22 mouse cellular contexts compared by ENCODE assay signal in the genomic region with DNA sequence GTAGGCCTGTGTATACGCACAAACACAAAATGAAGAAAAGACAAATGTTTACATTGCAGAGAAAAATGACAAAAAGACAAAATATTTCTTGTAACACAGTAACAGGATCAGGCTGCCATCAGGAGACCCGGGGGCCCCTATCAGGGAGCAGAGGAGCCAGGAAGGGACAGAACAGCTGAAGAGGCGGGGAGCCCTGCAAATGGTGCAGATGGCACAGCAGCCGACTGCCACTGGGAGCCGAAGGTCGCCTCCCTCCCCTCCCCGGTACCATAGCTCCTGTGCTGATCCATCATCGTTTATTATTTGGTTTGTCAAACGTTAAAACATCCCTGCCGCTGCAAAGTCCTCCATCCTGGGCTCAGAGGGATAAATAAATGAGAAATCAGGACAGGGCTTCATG. TPM values are rescaled to one million over a fixed set of nuclear protein-coding genes. Genes with fewer than 3 reads are reported as not detected.
DNase-seq lines count a peak whose midpoint lies in the region; ATAC-seq and TF ChIP-seq lines count a peak whose summit lies in the region.
"Had no signal": no experiment of that assay in that cellular context is flagged by ENCODE, and none has a peak within 500 bp of the region (broad histone marks: within the 10 kb centered on the region; RNA-seq: fewer than 3 reads in every experiment).

No protein-coding gene starts in this region.

- H3K9ac ChIP-seq in intestine, embryonic 14.5 days (ENCODE audit: low read length), result no peak overlapping the region
- H3K9ac ChIP-seq in intestine, embryonic 16.5 days (ENCODE audit: low read depth, low read length), result no peak overlapping the region
- H3K9ac ChIP-seq in hindbrain, postnatal 0 days (replicated peaks; ENCODE audit: low read length), result no peak overlapping the region
- H3K9ac ChIP-seq: intestine, embryonic 15.5 days; limb, embryonic 13.5 days; liver, postnatal 0 days had no signal

- ATAC-seq in intestine, embryonic 14.5 days (replicated peaks; ENCODE audit: low FRiP score, low TSS enrichment, low read depth), result no peak
- ATAC-seq in intestine, embryonic 16.5 days, result no peak
- ATAC-seq in hindbrain, postnatal 0 days, result no peak
- no peak for ATAC-seq in megakaryocyte, adult 5-6 weeks (ENCODE audit: poor library complexity, severe bottlenecking)
- no peak for ATAC-seq in monocyte, adult 5-6 weeks (replicated peaks; ENCODE audit: insufficient number of reproducible peaks, low FRiP score, low TSS enrichment, poor library complexity, severe bottlenecking)
- ATAC-seq: intestine, embryonic 15.5 days; liver, postnatal 0 days had no signal

- peak overlapping the region; percentile 34; the same call in 1 of the 2 replicates for H3K27ac ChIP-seq in intestine, embryonic 14.5 days (ENCODE audit: low read depth)
- no peak overlapping the region for H3K27ac ChIP-seq in intestine, embryonic 16.5 days (ENCODE audit: low read length)
- peak overlapping the region; percentile 19; the same call in 1 of the 2 replicates for H3K27ac ChIP-seq in embryonic facial prominence, embryonic 10.5 days (replicated peaks)
- no peak overlapping the region for H3K27ac ChIP-seq in hindbrain, postnatal 0 days
- H3K27ac ChIP-seq: heart, adult 2 months; intestine, embryonic 15.5 days; kidney, postnatal 0 days; left cerebral cortex, adult 2 months; limb, embryonic 13.5 days had no signal

- H3K9me3 ChIP-seq in intestine, embryonic 14.5 days (ENCODE audit: control insufficient read depth, low read length), result no peaks in the 10 kb centered on the region
- H3K9me3 ChIP-seq in intestine, embryonic 16.5 days (ENCODE audit: control insufficient read depth, low read length), result no peaks in the 10 kb centered on the region
- no peaks in the 10 kb centered on the region for H3K9me3 ChIP-seq in embryonic facial prominence, embryonic 10.5 days
- no peaks in the 10 kb centered on the region for H3K9me3 ChIP-seq in hindbrain, postnatal 0 days (ENCODE audit: low read length)
- H3K9me3 ChIP-seq: intestine, embryonic 15.5 days; limb, embryonic 13.5 days had no signal

- DNase-seq in intestine, embryonic 14.5 days (ENCODE audit: low spot score), result no peak
- DNase-seq in adrenal gland, postnatal 25 days, result peak; percentile 17
- DNase-seq in embryonic facial prominence, embryonic 10.5 days (ENCODE audit: low spot score), result no peak
- peak; percentile 23 for DNase-seq in hindbrain, postnatal 0 days (ENCODE audit: low spot score)
- DNase-seq: cerebellum, adult 11 months; gastrocnemius, postnatal 10 days; heart, adult 2 months; liver, postnatal 0 days; lung, postnatal 4 days; right cerebral cortex, postnatal 14 days had no signal

- no peak overlapping the region for H3K4me3 ChIP-seq in intestine, embryonic 14.5 days (ENCODE audit: low read depth, low read length)
- H3K4me3 ChIP-seq in intestine, embryonic 16.5 days (ENCODE audit: low read length), result no peak overlapping the region
- H3K4me3 ChIP-seq in embryonic facial prominence, embryonic 10.5 days, result no peak overlapping the region
- H3K4me3 ChIP-seq in hindbrain, postnatal 0 days (ENCODE audit: low read length), result no peak overlapping the region
- H3K4me3 ChIP-seq: erythroblast, embryonic 14.5 days; heart, adult 2 months; intestine, embryonic 15.5 days; left cerebral cortex, adult 2 months; limb, embryonic 13.5 days had no signal

- 26% methylated on average over 10 of the region's 10 CpGs for WGBS in intestine, embryonic 14.5 days
- WGBS in intestine, embryonic 16.5 days, result 24% methylated on average over 10 of the region's 10 CpGs
- 68% methylated on average over 10 of the region's 10 CpGs for WGBS in embryonic facial prominence, embryonic 10.5 days
- WGBS in hindbrain, postnatal 0 days, result 39% methylated on average over 10 of the region's 10 CpGs

- H3K27me3 ChIP-seq in intestine, embryonic 14.5 days (replicated peaks; ENCODE audit: control insufficient read depth, insufficient read depth, low read length), result no peaks in the 10 kb centered on the region
- no peaks in the 10 kb centered on the region for H3K27me3 ChIP-seq in intestine, embryonic 16.5 days (replicated peaks; ENCODE audit: control insufficient read depth, insufficient read depth, low read length)
- no peaks in the 10 kb centered on the region for H3K27me3 ChIP-seq in embryonic facial prominence, embryonic 10.5 days (replicated peaks; ENCODE audit: low read depth, poor library complexity, severe bottlenecking)
- H3K27me3 ChIP-seq in hindbrain, postnatal 0 days (ENCODE audit: insufficient read depth, low read length), result no peaks in the 10 kb centered on the region
- H3K27me3 ChIP-seq: intestine, embryonic 15.5 days; limb, embryonic 13.5 days had no signal

- peaks cover 9% of the 10 kb centered on the region for H3K4me1 ChIP-seq in intestine, embryonic 14.5 days (replicated peaks; ENCODE audit: control insufficient read depth, insufficient read depth, low read length)
- H3K4me1 ChIP-seq in intestine, embryonic 16.5 days (ENCODE audit: control insufficient read depth, insufficient read depth, low read length), result peaks cover 4% of the 10 kb centered on the region
- H3K4me1 ChIP-seq in embryonic facial prominence, embryonic 10.5 days, result peaks cover 29% of the 10 kb centered on the region
- H3K4me1 ChIP-seq in hindbrain, postnatal 0 days (ENCODE audit: insufficient read depth, low read length), result no peaks in the 10 kb centered on the region

- no peak overlapping the region for H3K4me2 ChIP-seq in intestine, embryonic 14.5 days (ENCODE audit: low read length)
- no peak overlapping the region for H3K4me2 ChIP-seq in intestine, embryonic 16.5 days (ENCODE audit: low read depth, low read length)
- no peak overlapping the region for H3K4me2 ChIP-seq in hindbrain, postnatal 0 days (ENCODE audit: low read depth, low read length)
- H3K4me2 ChIP-seq: intestine, embryonic 15.5 days; limb, embryonic 13.5 days had no signal

- no peak for TF ChIP-seq CTCF in hindbrain, postnatal 0 days (IDR thresholded peaks at IDR 0.05; ENCODE audit: low read depth)

- peaks cover 4% of the 10 kb centered on the region; the same call in 1 of the 2 replicates for H3K36me3 ChIP-seq in intestine, embryonic 14.5 days (ENCODE audit: control insufficient read depth, insufficient read depth, low read length)
- H3K36me3 ChIP-seq in intestine, embryonic 16.5 days (ENCODE audit: control insufficient read depth, insufficient read depth, low read length), result no peaks in the 10 kb centered on the region
- H3K36me3 ChIP-seq in embryonic facial prominence, embryonic 10.5 days (replicated peaks), result peaks cover 14% of the 10 kb centered on the region
- H3K36me3 ChIP-seq in hindbrain, postnatal 0 days (ENCODE audit: insufficient read depth, low read length), result no peaks in the 10 kb centered on the region
- H3K36me3 ChIP-seq: intestine, embryonic 15.5 days had no signal

RNA-seq across cellular contexts. Expression of gene 1700010B08Rik, which starts 6.6 kb away (rescaled TPM):
- polyA plus RNA-seq in intestine, embryonic 14.5 days (2014; fragmentation: Nextera tagmentation; extraction: Ambion mirVana), result not detected in 2 replicates
- polyA plus RNA-seq in intestine, embryonic 16.5 days (2015; fragmentation: Nextera tagmentation; extraction: Ambion mirVana), result not detected in 2 replicates
- not detected in 2 replicates for total RNA-seq in adrenal gland, postnatal 25 days (2021)
- polyA plus RNA-seq in embryonic facial prominence, embryonic 10.5 days (2016; fragmentation: Nextera tagmentation; extraction: Ambion mirVana), result not detected in 2 replicates
- not detected in 2 replicates for total RNA-seq in hindbrain, postnatal 0 days (2014; rRNA removed)
- polyA plus RNA-seq in hindbrain, postnatal 0 days (2015; fragmentation: Nextera tagmentation; extraction: Ambion mirVana), result not detected in 2 replicates
- not detected in 2 replicates for total RNA-seq in megakaryocyte, adult 5-6 weeks (2015)
- not detected in 2 replicates for total RNA-seq in megakaryocyte, adult 5-6 weeks (2017)
- not detected in 3 replicates for total RNA-seq in monocyte, adult 5-6 weeks (2017)
- total RNA-seq: gastrocnemius, postnatal 10 days; heart, adult 2 months; layer of hippocampus, adult 8-10 months; left cerebral cortex, adult 2 months had no signal
- polyA plus RNA-seq: cortical plate, adult 2 months; erythroblast, embryonic 14.5 days; heart, postnatal 0 days; intestine, embryonic 15.5 days; kidney, postnatal 0 days; limb, embryonic 13.5 days; liver, postnatal 0 days; urinary bladder, adult 2 months had no signal

RNA-seq across cellular contexts. Expression of gene Vapb, which starts 24.7 kb away (rescaled TPM):
- polyA plus RNA-seq in intestine, embryonic 14.5 days (2014; fragmentation: Nextera tagmentation; extraction: Ambion mirVana), result 10.5 and 11.7 TPM in 2 replicates
- 16.2 and 19.6 TPM in 2 replicates for polyA plus RNA-seq in intestine, embryonic 16.5 days (2015; fragmentation: Nextera tagmentation; extraction: Ambion mirVana)
- 130 and 177 TPM in 2 replicates for total RNA-seq in adrenal gland, postnatal 25 days (2021)
- polyA plus RNA-seq in embryonic facial prominence, embryonic 10.5 days (2016; fragmentation: Nextera tagmentation; extraction: Ambion mirVana), result 8.1 and 9.8 TPM in 2 replicates
- total RNA-seq in hindbrain, postnatal 0 days (2014; rRNA removed), result 31.4 and 34.1 TPM in 2 replicates
- 15.8 and 18.8 TPM in 2 replicates for polyA plus RNA-seq in hindbrain, postnatal 0 days (2015; fragmentation: Nextera tagmentation; extraction: Ambion mirVana)
- total RNA-seq in megakaryocyte, adult 5-6 weeks (2015), result 11.2 and 14.3 TPM in 2 replicates
- 85.1 and 86.5 TPM in 2 replicates for total RNA-seq in megakaryocyte, adult 5-6 weeks (2017)
- total RNA-seq in monocyte, adult 5-6 weeks (2017), result 82.5 to 116 TPM (median 97.7 TPM) in 3 replicates

RNA-seq across cellular contexts. Expression of gene Rab22a, which starts 53.1 kb away (rescaled TPM):
- polyA plus RNA-seq in intestine, embryonic 14.5 days (2014; fragmentation: Nextera tagmentation; extraction: Ambion mirVana), result 33.0 and 34.5 TPM in 2 replicates
- polyA plus RNA-seq in intestine, embryonic 16.5 days (2015; fragmentation: Nextera tagmentation; extraction: Ambion mirVana), result 31.2 and 32.4 TPM in 2 replicates
- 27.0 and 31.9 TPM in 2 replicates for total RNA-seq in adrenal gland, postnatal 25 days (2021)
- 24.2 and 24.6 TPM in 2 replicates for polyA plus RNA-seq in embryonic facial prominence, embryonic 10.5 days (2016; fragmentation: Nextera tagmentation; extraction: Ambion mirVana)
- total RNA-seq in hindbrain, postnatal 0 days (2014; rRNA removed), result 14.0 and 22.2 TPM in 2 replicates
- polyA plus RNA-seq in hindbrain, postnatal 0 days (2015; fragmentation: Nextera tagmentation; extraction: Ambion mirVana), result 32.9 and 36.0 TPM in 2 replicates
- 15.9 and 16.6 TPM in 2 replicates for total RNA-seq in megakaryocyte, adult 5-6 weeks (2015)
- total RNA-seq in megakaryocyte, adult 5-6 weeks (2017), result 8.5 and 9.2 TPM in 2 replicates
- 13.1 to 23.1 TPM (median 15.2 TPM) in 3 replicates for total RNA-seq in monocyte, adult 5-6 weeks (2017)

Comparison
In these comparisons a context has a peak if more than half of its experiments do, and no peak if none do; other contexts are left out.
1. H3K27ac ChIP-seq: peak in intestine, embryonic 14.5 days (single experiment) and embryonic facial prominence, embryonic 10.5 days (single experiment); none in intestine, embryonic 16.5 days (single experiment) and hindbrain, postnatal 0 days (single experiment).
2. DNase-seq: peak in adrenal gland, postnatal 25 days (single experiment) and hindbrain, postnatal 0 days (single experiment); none in intestine, embryonic 14.5 days (single experiment) and embryonic facial prominence, embryonic 10.5 days (single experiment).